Mouse (Mus musculus): ENCODE measurements around the gene Cd86.

GRCm38 (mm10) chr16:36694798-36695290 lies 29.0 kb upstream of the Cd86 start:
- TF ChIP-seq CTCF (IDR thresholded peaks at IDR 0.05; ENCODE audit: control insufficient read depth, insufficient read depth, insufficient replicate concordance, low read depth, low read length): no peak
- no peak for TF ChIP-seq POLR2A (IDR thresholded peaks at IDR 0.05; ENCODE audit: control insufficient read depth, low read depth, low read length)
